ENCODE assay signal across 8 mouse cellular contexts in genomic region chr1:168288891-168289545, GRCm38 (mm10).
DNase-seq lines count a peak whose midpoint lies in the region; ATAC-seq lines count a peak whose summit lies in the region.

No protein-coding gene starts in this region.

- H3K27me3 ChIP-seq in lung, embryonic 16.5 days (ENCODE audit: control insufficient read depth, insufficient read depth, low read depth, low read length) = no peaks in the 10 kb centered on the region
- H3K27me3 ChIP-seq in heart, embryonic 15.5 days = no peaks in the 10 kb centered on the region
- H3K27me3 ChIP-seq in liver, embryonic 12.5 days (replicated peaks) = peaks cover 9% of the 10 kb centered on the region
- no peaks in the 10 kb centered on the region for H3K27me3 ChIP-seq in stomach, embryonic 16.5 days (ENCODE audit: control insufficient read depth, insufficient read depth, low read length)

- DNase-seq in lung, postnatal 10 days = no peak
- DNase-seq in adrenal gland, postnatal 36 days = no peak
- no peak for DNase-seq in thymus, postnatal 0 days (ENCODE audit: low spot score)
- DNase-seq in adrenal gland, adult 2 months = no peak

- H3K4me3 ChIP-seq in lung, embryonic 16.5 days (ENCODE audit: low read length) = no peak overlapping the region
- no peak overlapping the region for H3K4me3 ChIP-seq in heart, embryonic 15.5 days
- peak overlapping the region; percentile 6; the same call in 1 of the 2 replicates for H3K4me3 ChIP-seq in liver, embryonic 12.5 days
- H3K4me3 ChIP-seq in stomach, embryonic 16.5 days (replicated peaks; ENCODE audit: low read length) = no peak overlapping the region

- no peak overlapping the region for H3K9ac ChIP-seq in lung, embryonic 16.5 days (ENCODE audit: low read length)
- H3K9ac ChIP-seq in heart, embryonic 15.5 days = 0 out of 2 replicates have a peak overlapping the region, but pooled peaks have one; percentile 1
- peak overlapping the region; percentile 55 for H3K9ac ChIP-seq in liver, embryonic 12.5 days
- H3K9ac ChIP-seq in stomach, embryonic 16.5 days (ENCODE audit: low read length) = 0 out of 2 replicates have a peak overlapping the region, but pooled peaks have one; percentile 23

- no peak overlapping the region for H3K4me2 ChIP-seq in lung, embryonic 16.5 days (ENCODE audit: low read depth, low read length)
- H3K4me2 ChIP-seq in heart, embryonic 15.5 days = peak overlapping the region; percentile 57
- H3K4me2 ChIP-seq in liver, embryonic 12.5 days = peak overlapping the region; percentile 67
- no peak overlapping the region for H3K4me2 ChIP-seq in stomach, embryonic 16.5 days (ENCODE audit: low read depth, low read length)

- H3K27ac ChIP-seq in lung, embryonic 16.5 days (ENCODE audit: low read length) = peak overlapping the region; percentile 19; the same call in 1 of the 2 replicates
- peak overlapping the region; percentile 94 for H3K27ac ChIP-seq in heart, embryonic 15.5 days
- H3K27ac ChIP-seq in liver, embryonic 12.5 days = peak overlapping the region; percentile 94
- peak overlapping the region; percentile 79 for H3K27ac ChIP-seq in stomach, embryonic 16.5 days (ENCODE audit: low read length)

- no peak for ATAC-seq in lung, embryonic 16.5 days (ENCODE audit: low read depth)
- no peak for ATAC-seq in heart, embryonic 15.5 days (replicated peaks; ENCODE audit: insufficient number of reproducible peaks, insufficient read depth, low FRiP score, low read depth)
- no peak for ATAC-seq in liver, embryonic 12.5 days
- peak; percentile 75; the same call in 1 of the 2 replicates for ATAC-seq in stomach, embryonic 16.5 days (ENCODE audit: insufficient read depth, low FRiP score)

- 58% methylated on average over 10 of the region's 10 CpGs for WGBS in lung, embryonic 16.5 days
- 52% methylated on average over 10 of the region's 10 CpGs for WGBS in heart, embryonic 15.5 days
- 22% methylated on average over 10 of the region's 10 CpGs for WGBS in liver, embryonic 12.5 days (ENCODE audit: insufficient replicate concordance)
- WGBS in stomach, embryonic 16.5 days = 52% methylated on average over 10 of the region's 10 CpGs

- H3K9me3 ChIP-seq in lung, embryonic 16.5 days (ENCODE audit: control insufficient read depth, low read length) = no peaks in the 10 kb centered on the region
- no peaks in the 10 kb centered on the region for H3K9me3 ChIP-seq in heart, embryonic 15.5 days (replicated peaks)
- H3K9me3 ChIP-seq in liver, embryonic 12.5 days (replicated peaks) = no peaks in the 10 kb centered on the region
- no peaks in the 10 kb centered on the region for H3K9me3 ChIP-seq in stomach, embryonic 16.5 days (replicated peaks; ENCODE audit: control insufficient read depth, low read length)

- H3K36me3 ChIP-seq in lung, embryonic 16.5 days (ENCODE audit: control insufficient read depth, insufficient read depth, low read length) = no peaks in the 10 kb centered on the region
- H3K36me3 ChIP-seq in heart, embryonic 15.5 days = no peaks in the 10 kb centered on the region
- H3K36me3 ChIP-seq in liver, embryonic 12.5 days = peaks cover 8% of the 10 kb centered on the region; the same call in 1 of the 2 replicates
- no peaks in the 10 kb centered on the region for H3K36me3 ChIP-seq in stomach, embryonic 16.5 days (ENCODE audit: control insufficient read depth, insufficient read depth, low read length)

- H3K4me1 ChIP-seq in lung, embryonic 16.5 days (replicated peaks; ENCODE audit: control insufficient read depth, insufficient read depth, low read length) = peaks cover 55% of the 10 kb centered on the region
- H3K4me1 ChIP-seq in heart, embryonic 15.5 days (replicated peaks) = peaks cover 79% of the 10 kb centered on the region
- H3K4me1 ChIP-seq in liver, embryonic 12.5 days = peaks cover 90% of the 10 kb centered on the region
- H3K4me1 ChIP-seq in stomach, embryonic 16.5 days (ENCODE audit: control insufficient read depth, insufficient read depth, low read length) = peaks cover 47% of the 10 kb centered on the region

Comparison
In these comparisons a context has a peak if more than half of its experiments do, and no peak if none do; other contexts are left out.
1. H3K27ac ChIP-seq: peak in every context shown above with its lines; median percentile 94 in heart, embryonic 15.5 days; 94 in liver, embryonic 12.5 days; 79 in stomach, embryonic 16.5 days; 19 in lung, embryonic 16.5 days.
2. H3K4me2 ChIP-seq: peak in heart, embryonic 15.5 days (single experiment) and liver, embryonic 12.5 days (single experiment); none in lung, embryonic 16.5 days (single experiment) and stomach, embryonic 16.5 days (single experiment).